Mouse (Mus musculus) stomach, embryonic 15.5 days (tissue): ENCODE results near the gene Sirt6. TPM values are rescaled to one million over a fixed set of nuclear protein-coding genes. Genes with fewer than 3 reads are reported as not detected.
"Not testable (repeated sequence)": the region's sequence is repeated elsewhere in the genome, so short reads cannot be mapped to it uniquely, and the experiment has no call there.

Experiments
- ATAC-seq: fragments of 200-750 bp; cut with Nextera tagmentation; 2 replicates; pipeline ENCODE4 v1.8.0; 2017; ENCODE audit warnings: low read depth, moderate number of reproducible peaks, moderate TSS enrichment; ENCODE audit not compliant: insufficient read depth, low FRiP score
- H3K27ac ChIP-seq: fragments of 300-500 bp; sonication (generic); 2 replicates; pipeline ENCODE4 v1.5.1; 2015; ENCODE audit warnings: mild to moderate bottlenecking, inconsistent platforms
- H3K27me3 ChIP-seq: fragments of 300-500 bp; sonication (generic); replicated peaks from 2 replicates; pipeline ENCODE4 v1.6.1; 2015; ENCODE audit warnings: inconsistent platforms
- H3K36me3 ChIP-seq: fragments of 300-500 bp; sonication (generic); 2 replicates; pipeline ENCODE4 v1.6.1; 2015; ENCODE audit warnings: inconsistent platforms
- H3K4me1 ChIP-seq: fragments of 300-500 bp; sonication (generic); 2 replicates; pipeline ENCODE4 v1.6.1; 2015; ENCODE audit warnings: inconsistent platforms
- H3K4me2 ChIP-seq: fragments of 300-500 bp; sonication (generic); 2 replicates; pipeline ENCODE4 v1.6.1; 2015; ENCODE audit warnings: mild to moderate bottlenecking, inconsistent platforms
- H3K4me3 ChIP-seq: fragments of 300-500 bp; sonication (generic); replicated peaks from 2 replicates; pipeline ENCODE4 v1.5.1; 2015; ENCODE audit warnings: inconsistent platforms
- H3K9ac ChIP-seq: fragments of 300-500 bp; sonication (generic); 2 replicates; pipeline ENCODE4 v1.6.1; 2015; ENCODE audit warnings: inconsistent platforms
- H3K9me3 ChIP-seq: fragments of 300-500 bp; sonication (generic); 2 replicates; pipeline ENCODE4 v1.6.1; 2016; ENCODE audit warnings: inconsistent platforms
- WGBS: fragments of 180-500 bp; shearing (Covaris S2); methylation state at CpG from one replicate; pipeline ENCODE4 v1.1.7; 2015; 5-methylcytosine and 5-hydroxymethylcytosine counted together
- polyA plus RNA-seq: library from polyadenylated mRNA; unstranded; fragments of >200 nt; fragmentation: Nextera tagmentation; extraction: Ambion mirVana; gene quantifications from 2 replicates; pipeline ENCODE4 v1.2.1, GENCODE M21; 2015

Gene Sirt6
- polyA plus RNA-seq: 32.9 and 33.3 TPM in 2 replicates

DNA sequence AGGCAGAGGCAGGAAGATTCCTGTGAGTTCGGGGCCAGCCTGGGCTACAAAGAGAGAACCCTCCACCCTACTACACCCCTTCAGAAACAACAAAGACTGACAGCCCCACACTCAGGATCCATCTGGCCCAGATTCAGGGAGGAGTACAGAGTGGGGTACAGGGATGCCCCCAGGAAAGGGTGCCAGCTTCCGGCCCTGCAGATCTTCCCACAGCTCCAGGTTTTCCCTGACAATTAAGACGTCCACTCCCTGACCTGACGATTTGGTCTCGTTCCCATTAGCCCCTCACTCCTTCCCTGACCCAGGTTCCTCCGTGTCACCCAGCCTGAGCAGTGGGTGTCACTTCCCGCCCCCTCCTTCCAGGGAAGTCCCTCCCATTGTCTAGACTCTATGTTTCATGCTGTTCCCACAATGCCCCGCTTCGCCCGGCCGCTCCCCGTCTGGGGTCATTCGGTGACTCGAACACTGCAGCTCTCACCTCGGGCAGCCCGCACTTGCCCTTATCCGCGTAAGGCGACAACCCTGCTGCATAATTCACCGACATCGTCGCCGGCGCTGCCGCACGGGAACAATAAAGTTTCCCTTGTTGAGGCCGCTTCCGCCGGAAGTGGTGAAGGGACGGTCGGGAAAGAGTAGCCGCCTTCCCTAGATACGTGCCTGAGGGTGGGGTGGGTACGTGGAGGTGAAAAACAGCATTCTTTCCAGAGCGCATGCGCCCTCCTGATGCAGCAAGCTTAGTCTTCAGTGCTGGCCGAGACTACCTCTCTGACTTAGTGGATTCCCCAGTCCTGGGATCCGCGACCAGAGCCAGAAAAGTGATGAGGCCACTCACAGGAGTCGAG, at the start of gene Sirt6:
TSS of gene Sirt6 (minus strand) at position 804 of the 842 bp plus-strand sequence.
- H3K36me3 ChIP-seq: peaks cover 6% of the 10 kb centered on the region
- 4% methylated on average over 40 of the region's 40 CpGs for WGBS
- no peaks in the 10 kb centered on the region for H3K9me3 ChIP-seq
- H3K4me2 ChIP-seq: peak within 1 kb of the TSS; percentile 83
- no peaks in the 10 kb centered on the region for H3K27me3 ChIP-seq
- H3K27ac ChIP-seq: peak within 1 kb of the TSS; percentile 90
- peak within 1 kb of the TSS; percentile 62 for H3K9ac ChIP-seq
- H3K4me3 ChIP-seq: peak within 1 kb of the TSS; percentile 66
- peak; percentile 90 for ATAC-seq
- H3K4me1 ChIP-seq: peaks cover 17% of the 10 kb centered on the region

DNA sequence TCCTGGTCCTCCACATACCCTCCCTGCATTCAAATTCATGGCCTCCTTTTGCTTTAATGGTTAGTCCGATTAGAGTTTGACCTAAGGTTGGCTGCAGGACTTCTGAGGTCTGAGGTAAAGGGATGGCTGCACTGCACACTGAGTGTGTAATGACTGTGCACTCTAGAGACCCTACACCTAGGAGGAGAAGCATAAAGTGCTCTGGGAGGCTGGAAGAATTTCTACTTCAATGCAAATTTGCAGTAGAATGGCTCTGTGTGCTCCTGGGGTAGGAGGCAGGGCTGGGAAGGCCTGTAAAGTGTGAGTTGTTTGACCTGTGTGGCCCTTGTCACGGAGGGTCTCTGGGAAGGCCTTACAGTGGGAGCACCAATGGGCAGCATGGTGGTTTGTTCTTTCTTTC, 28.6 kb upstream of the Sirt6 start:
- Histone ChIP-seq H3K4me3 (no peak overlapping the region), H3K36me3 (peaks cover 5% of the 10 kb centered on the region), H3K9ac (no peak overlapping the region), H3K4me1 (no peaks in the 10 kb centered on the region), H3K27ac (no peak overlapping the region), H3K9me3 (0 out of 2 replicates have a peak, but pooled peaks cover 12% of the 10 kb centered on the region), H3K4me2 (no peak overlapping the region), H3K27me3 (no peaks in the 10 kb centered on the region)
- 96% methylated on average over 2 of the region's 2 CpGs for WGBS
- no peak for ATAC-seq

DNA sequence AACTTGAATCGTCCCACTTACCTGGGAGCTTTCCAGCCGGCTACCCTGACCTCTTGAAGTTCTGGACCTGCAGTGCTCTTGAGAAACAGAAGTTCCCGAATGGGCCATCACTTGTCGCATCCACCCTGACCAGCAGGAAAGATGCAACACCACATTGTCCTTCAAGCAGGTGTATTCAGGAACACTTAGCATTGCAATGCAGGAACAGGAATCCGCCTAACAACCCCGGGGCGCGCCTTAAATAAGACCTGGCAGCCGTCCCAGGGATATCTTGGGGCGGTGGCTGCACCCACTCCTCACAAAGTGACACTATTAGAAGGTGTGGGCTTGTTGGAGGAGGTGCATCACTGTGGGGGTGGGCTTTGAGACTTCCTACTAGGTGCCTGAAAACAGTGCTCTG, 27.6 kb upstream of the Sirt6 start:
- Histone ChIP-seq H3K27ac (no peak overlapping the region), H3K4me1 (no peaks in the 10 kb centered on the region), H3K9ac (no peak overlapping the region), H3K9me3 (0 out of 2 replicates have a peak, but pooled peaks cover 12% of the 10 kb centered on the region), H3K4me3 (no peak overlapping the region), H3K27me3 (no peaks in the 10 kb centered on the region), H3K36me3 (peaks cover 5% of the 10 kb centered on the region), H3K4me2 (no peak overlapping the region)
- 91% methylated on average over 10 of the region's 10 CpGs for WGBS
- no peak for ATAC-seq

DNA sequence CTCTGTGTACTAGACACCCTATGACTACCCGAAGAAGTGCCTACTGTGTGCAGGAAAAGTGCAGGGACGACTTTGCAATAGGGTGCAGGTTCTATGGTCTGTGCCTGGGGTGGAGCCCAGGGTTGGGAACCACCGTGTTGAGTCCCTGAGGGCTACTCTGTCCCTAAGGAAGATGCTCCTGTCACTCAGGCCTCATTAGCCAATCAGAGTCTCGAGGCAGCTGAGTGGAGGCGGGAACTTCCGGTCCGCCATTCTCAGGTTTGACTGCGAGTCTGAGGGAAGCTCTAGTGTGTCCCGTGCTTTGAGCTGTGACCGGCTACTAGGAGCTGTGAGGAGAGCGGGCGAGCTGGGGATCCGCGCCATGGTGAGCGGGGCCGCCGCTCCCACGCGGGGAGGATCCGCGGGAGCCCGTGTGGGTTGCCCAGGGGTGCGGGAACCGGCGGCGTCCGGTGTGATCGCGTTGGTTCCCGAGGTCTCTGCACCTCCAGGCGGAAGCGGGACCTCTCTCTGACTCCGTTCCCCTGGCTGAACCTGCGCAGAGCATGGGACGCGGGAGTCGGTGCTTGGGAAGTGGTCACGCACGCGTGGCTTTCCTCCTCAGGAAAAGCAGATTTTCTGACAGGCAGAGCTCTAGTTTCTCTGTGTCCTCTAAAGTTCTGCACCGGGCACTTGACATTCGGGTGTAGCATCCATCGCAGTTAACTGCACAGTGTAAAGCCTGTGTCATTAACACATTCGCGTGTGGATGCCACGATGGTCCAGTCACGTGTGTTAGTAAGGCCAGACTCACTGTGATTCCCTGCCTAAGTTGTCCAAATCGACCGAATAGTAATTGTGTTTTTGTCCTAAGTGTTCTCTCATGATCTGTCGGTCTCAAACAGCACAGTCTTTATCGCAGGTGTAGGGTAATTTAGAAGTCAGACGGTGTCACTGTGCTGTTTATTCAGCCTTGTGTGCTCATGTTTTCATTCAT, 21.5 kb upstream of the Sirt6 start, which contains the start of gene Gm10778:
TSS of gene Gm10778 (plus strand) at position 257 of the 973 bp plus-strand sequence.
- Histone ChIP-seq H3K4me3 (peak within 1 kb of the TSS; percentile 58), H3K9ac (peak within 1 kb of the TSS; percentile 61; the same call in 1 of the 2 replicates), H3K27ac (peak within 1 kb of the TSS; percentile 80; the same call in 1 of the 2 replicates), H3K4me2 (peak within 1 kb of the TSS; percentile 62)
- H3K4me1 ChIP-seq, H3K27me3 ChIP-seq, H3K9me3 ChIP-seq, H3K36me3 ChIP-seq: not testable (repeated sequence)
- WGBS: 1% methylated on average over 34 of the region's 52 CpGs
- ATAC-seq: peak; percentile 93

DNA sequence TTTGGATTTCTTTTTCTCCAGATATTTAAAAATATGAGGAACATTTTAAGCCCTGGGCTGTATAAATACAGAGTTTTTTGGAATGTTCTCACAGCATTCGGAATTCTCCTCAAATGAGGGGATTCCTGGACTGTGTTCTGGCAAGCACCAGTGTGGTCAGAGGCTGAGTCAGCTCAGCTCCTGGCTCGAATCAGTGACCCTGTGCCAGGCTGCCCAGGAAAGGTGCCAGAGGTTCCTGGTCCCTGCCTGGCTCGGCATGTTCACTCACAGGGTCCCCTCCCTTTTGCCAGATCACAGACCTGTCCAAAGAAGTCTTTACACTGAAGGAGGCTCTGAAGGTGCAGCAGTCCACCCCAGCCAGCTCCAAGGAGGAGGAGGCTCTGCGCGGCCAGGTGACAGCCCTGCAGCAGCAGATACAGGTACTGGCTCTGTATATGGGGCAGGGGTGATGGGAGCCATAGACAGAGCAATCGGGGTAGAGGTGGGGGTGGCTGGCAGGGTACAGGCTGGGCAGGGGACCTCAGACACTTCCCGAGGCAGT, 18.5 kb upstream of the Sirt6 start:
- Histone ChIP-seq H3K36me3 (no peaks in the 10 kb centered on the region), H3K9me3 (no peaks in the 10 kb centered on the region), H3K9ac (no peak overlapping the region), H3K27ac (no peak overlapping the region), H3K4me1 (peaks cover 12% of the 10 kb centered on the region), H3K4me3 (no peak overlapping the region), H3K27me3 (no peaks in the 10 kb centered on the region), H3K4me2 (no peak overlapping the region)
- no peak for ATAC-seq
- 77% methylated on average over 7 of the region's 7 CpGs for WGBS

DNA sequence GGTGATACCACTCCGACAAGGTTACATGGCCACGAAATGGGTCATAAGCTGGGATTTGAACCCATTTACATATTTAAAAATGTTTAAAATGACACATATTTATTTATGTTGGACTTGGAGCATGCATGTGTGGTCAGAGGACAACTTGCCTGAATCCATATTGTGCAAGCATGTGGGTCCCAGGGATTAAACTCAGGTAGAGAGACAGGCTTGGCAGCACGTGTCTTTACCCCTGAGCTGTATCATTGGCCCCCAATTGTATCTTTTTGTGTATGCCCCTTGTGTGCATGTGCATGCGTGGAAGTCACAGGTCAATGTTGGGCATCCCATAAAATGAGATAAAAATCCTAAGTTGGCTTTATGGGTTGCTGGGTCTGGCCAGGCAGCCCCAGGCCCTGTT, 17.8 kb upstream of the Sirt6 start:
- ATAC-seq: no peak
- Histone ChIP-seq H3K27ac (no peak overlapping the region), H3K4me3 (no peak overlapping the region), H3K9me3 (no peaks in the 10 kb centered on the region), H3K27me3 (no peaks in the 10 kb centered on the region), H3K36me3 (no peaks in the 10 kb centered on the region), H3K4me1 (peaks cover 12% of the 10 kb centered on the region), H3K9ac (no peak overlapping the region), H3K4me2 (no peak overlapping the region)
- WGBS: 88% methylated on average over 4 of the region's 4 CpGs

DNA sequence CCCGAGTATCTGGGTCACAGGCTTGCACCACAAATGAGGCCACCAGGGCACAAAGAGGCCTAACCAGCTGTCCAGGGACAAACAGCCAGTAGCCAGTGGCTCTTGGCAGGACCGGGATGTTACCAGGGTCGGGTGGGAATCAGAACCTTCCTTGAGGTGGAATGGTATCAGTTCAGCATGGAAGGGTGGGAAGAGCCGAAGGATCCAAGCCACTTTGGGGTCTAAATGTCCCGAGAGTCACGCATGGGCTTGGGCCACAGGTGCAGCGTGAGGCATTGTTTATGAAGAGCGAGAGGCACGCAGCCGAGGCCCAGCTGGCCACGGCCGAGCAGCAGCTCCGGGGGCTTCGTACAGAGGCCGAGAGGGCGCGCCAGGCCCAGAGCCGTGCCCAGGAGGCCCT, 17.1 kb upstream of the Sirt6 start:
- H3K4me1 ChIP-seq: peaks cover 12% of the 10 kb centered on the region
- H3K9me3 ChIP-seq: no peaks in the 10 kb centered on the region
- H3K36me3 ChIP-seq: no peaks in the 10 kb centered on the region
- H3K4me3 ChIP-seq: no peak overlapping the region
- H3K9ac ChIP-seq: no peak overlapping the region
- WGBS: 87% methylated on average over 18 of the region's 18 CpGs
- H3K27me3 ChIP-seq: no peaks in the 10 kb centered on the region
- no peak overlapping the region for H3K27ac ChIP-seq
- ATAC-seq: no peak
- H3K4me2 ChIP-seq: no peak overlapping the region

DNA sequence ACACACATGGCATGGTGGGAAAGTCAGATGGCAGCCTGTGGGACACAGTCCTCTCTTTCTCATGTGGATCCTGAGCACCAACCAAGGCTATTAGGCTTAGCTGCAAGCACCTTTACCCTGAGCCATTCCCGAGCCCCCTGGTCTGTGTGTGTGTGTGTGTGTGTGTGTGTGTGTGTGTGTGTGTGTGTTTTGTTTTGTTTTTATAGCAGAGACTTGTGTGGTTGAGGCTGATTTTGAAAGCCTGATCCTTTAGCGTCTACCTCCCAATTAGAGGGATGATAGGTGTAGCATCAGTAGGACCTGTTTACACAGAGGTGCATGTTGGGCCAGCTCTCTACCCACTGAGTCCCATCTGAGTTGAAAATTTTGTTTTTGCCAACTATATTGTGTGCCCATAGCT, 16.6 kb upstream of the Sirt6 start:
- Histone ChIP-seq H3K36me3 (no peaks in the 10 kb centered on the region), H3K9me3 (no peaks in the 10 kb centered on the region), H3K4me3 (peak overlapping the region; percentile 81), H3K4me2 (peak overlapping the region; percentile 83), H3K27me3 (no peaks in the 10 kb centered on the region), H3K27ac (peak overlapping the region; percentile 97), H3K9ac (peak overlapping the region; percentile 26; the same call in 1 of the 2 replicates), H3K4me1 (peaks cover 12% of the 10 kb centered on the region)
- 0 out of 2 replicates have a peak, but pooled peaks have one; percentile 1 for ATAC-seq
- 52% methylated on average over 2 of the region's 2 CpGs for WGBS

DNA sequence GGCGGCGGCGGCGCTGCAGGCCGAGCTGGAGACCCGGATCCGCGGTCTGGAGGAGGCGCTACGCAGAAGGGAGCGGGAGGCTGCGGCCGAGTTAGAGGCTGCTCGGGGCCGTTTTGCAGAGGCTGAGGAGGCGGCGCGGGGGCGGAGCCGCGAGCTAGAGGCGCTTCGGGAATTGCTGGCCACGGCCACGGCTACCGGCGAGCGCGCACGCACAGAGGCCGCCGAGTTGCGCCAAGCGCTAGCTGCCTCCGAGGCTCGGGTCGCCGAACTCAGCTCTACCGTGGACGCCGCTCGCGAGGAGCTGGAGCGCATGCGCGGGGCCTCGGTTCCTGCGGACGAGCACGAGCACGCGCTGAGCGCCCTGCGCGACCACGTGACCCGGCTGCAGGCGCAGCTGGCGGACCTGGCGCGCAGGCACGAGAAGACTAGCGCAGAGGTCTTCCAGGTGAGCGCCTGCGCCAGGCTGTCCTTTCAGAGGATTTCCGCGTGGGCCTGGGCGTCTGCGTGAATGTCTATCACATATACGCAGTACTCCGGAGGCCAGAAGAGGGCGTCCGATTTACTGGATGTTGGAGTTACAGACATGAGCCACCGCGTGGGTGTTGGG, 16.0 kb upstream of the Sirt6 start:
- peak overlapping the region; percentile 81 for H3K4me3 ChIP-seq
- under 1% methylated on average over 75 of the region's 75 CpGs for WGBS
- no peaks in the 10 kb centered on the region for H3K27me3 ChIP-seq
- H3K27ac ChIP-seq: peak overlapping the region; percentile 97
- no peaks in the 10 kb centered on the region for H3K36me3 ChIP-seq
- peaks cover 12% of the 10 kb centered on the region for H3K4me1 ChIP-seq
- ATAC-seq: peak; percentile 87
- no peaks in the 10 kb centered on the region for H3K9me3 ChIP-seq
- H3K9ac ChIP-seq: peak overlapping the region; percentile 96
- H3K4me2 ChIP-seq: peak overlapping the region; percentile 83

DNA sequence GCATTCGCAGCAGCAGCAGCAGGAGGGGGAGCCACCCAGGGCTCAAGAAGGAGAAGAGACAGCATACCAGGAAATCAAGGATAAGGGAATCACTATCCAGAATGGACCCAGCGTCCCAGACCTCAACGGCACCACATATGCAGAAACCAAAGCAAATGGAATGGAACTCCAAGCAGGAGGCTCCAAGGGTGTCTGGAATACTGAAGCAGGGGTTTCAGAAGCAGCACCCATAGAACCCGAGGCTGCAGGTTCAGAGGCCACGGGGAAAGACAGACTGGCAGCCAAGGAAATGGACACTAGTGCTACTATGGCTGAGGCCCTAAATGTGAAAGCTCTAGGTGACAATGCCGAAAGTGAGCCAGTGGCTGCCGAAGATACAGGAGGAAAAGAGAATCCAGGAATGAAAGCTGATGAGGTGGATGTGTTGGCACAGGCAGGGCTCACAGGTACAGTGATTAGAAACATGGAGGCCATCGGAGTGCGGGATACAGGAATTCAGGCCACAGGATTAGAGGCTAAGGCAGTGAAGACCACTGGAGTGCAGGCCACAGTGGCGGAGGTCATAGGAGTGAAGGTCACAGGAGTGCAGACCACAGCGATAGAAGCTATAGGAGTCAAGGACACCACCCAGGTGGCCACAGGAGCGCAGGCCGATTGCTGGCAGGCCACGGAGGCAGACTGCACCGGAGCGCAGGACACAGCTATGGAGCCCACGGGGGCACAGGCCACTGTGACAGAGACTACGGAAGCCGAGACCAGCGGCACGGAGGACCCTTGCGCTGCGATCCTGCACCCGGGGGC, 15.3 kb upstream of the Sirt6 start:
- Histone ChIP-seq H3K9me3 (no peaks in the 10 kb centered on the region), H3K9ac (peak overlapping the region; percentile 96), H3K27me3 (no peaks in the 10 kb centered on the region), H3K27ac (peak overlapping the region; percentile 97), H3K4me3 (peak overlapping the region; percentile 81), H3K4me2 (peak overlapping the region; percentile 83), H3K4me1 (peaks cover 12% of the 10 kb centered on the region), H3K36me3 (no peaks in the 10 kb centered on the region)
- WGBS: 16% methylated on average over 24 of the region's 24 CpGs
- peak; percentile 28 for ATAC-seq
